Mouse (Mus musculus) CD4-positive, CD25-positive, alpha-beta regulatory T cell, adult 9 weeks (primary cell): ENCODE results near the gene Olfr419. TPM values are rescaled to one million over a fixed set of nuclear protein-coding genes. Genes with fewer than 3 reads are reported as not detected.

Experiments
- polyA plus RNA-seq: library from polyadenylated mRNA; unstranded; fragments of 100-300 nt; shearing (Covaris generic); gene quantifications from one replicate; pipeline ENCODE4 v1.2.1, GENCODE M21; 2017

Gene Olfr419
- polyA plus RNA-seq: not detected

DNA sequence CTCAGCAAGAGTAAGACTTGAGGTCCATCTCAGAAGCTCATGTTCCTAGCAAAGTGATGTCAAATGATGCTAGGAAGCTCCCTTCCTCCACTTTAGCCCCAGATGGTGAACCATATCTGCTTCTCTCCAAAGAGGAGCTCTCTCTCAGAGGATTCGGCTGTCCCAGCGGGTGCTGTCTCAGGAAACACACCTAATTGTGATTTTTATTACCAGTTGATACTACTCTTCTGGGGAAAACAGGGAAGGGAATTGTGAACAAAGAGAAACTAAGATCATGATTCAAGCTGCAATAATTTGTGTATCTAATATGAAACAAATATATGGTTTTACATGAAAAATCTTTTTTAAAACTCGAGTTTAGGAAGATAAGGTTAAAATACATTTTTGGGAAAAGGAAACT is at the start of gene Olfr419:
Gene Olfr419, minus strand, starts transcription at position 101 of the 400 bp plus-strand sequence.

Other genes starting within 250 kb of the Olfr419 start
- not detected for gene Ifi205, start 220.3 kb downstream of the Olfr419 start, polyA plus RNA-seq
- not detected for gene Olfr433, start 211.4 kb downstream of the Olfr419 start, polyA plus RNA-seq
- gene Olfr432, start 202.9 kb downstream of the Olfr419 start, polyA plus RNA-seq: not detected
- not detected for gene Olfr430, start 185.5 kb downstream of the Olfr419 start, polyA plus RNA-seq
- not detected for gene Olfr429, start 167.7 kb downstream of the Olfr419 start, polyA plus RNA-seq
- not detected for gene Olfr427, start 155.2 kb downstream of the Olfr419 start, polyA plus RNA-seq
- not detected for gene Olfr231, start 130.9 kb downstream of the Olfr419 start, polyA plus RNA-seq
- not detected for gene Olfr424, start 120.5 kb downstream of the Olfr419 start, polyA plus RNA-seq
- not detected for gene Olfr420, start 96.4 kb downstream of the Olfr419 start, polyA plus RNA-seq
- 0.04 TPM for gene Spta1, start 79.3 kb downstream of the Olfr419 start, polyA plus RNA-seq
- not detected for gene Mptx1, start 78.5 kb upstream of the Olfr419 start, polyA plus RNA-seq
- not detected for gene Olfr417, start 113.1 kb upstream of the Olfr419 start, polyA plus RNA-seq
- not detected for gene Olfr248, start 139.0 kb upstream of the Olfr419 start, polyA plus RNA-seq
- gene Olfr414, start 172.0 kb upstream of the Olfr419 start, polyA plus RNA-seq: not detected
- gene Olfr220, start 190.0 kb upstream of the Olfr419 start, polyA plus RNA-seq: not detected
- not detected for gene Fmn2, start 249.8 kb upstream of the Olfr419 start, polyA plus RNA-seq